Mouse (Mus musculus) cerebellum, postnatal 25 days (tissue): ENCODE data around the gene Sept12.

Experiments
- DNase-seq, 2 experiments: peaks; one replicate each; pipeline ENCODE4 v3.0.0; 2021; ENCODE audit warnings: mixed read lengths in 2 of 2

Gene Sept12

DNA sequence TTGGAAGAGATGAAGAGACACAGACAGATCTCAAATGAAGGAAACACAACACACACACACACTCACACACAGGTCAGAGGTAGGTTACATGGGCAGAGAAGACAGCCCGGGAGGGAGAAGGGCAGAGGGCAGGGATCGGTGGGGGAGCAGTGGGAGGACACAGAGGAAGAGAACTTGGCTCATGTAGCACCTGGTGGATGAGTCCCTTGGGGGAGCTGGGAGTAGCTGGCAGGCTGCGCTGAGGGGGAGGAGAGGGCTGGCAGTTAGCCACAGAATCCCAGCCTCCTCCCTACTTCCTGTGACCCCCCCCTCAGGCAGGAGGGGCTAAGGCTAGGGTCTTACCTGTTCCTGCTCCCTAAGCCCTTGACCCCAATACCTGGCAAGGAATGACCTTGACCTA is at the start of gene Sept12:
Gene Sept12, minus strand, starts transcription at position 300 of the 400 bp plus-strand sequence.
- no peak for DNase-seq

DNA sequence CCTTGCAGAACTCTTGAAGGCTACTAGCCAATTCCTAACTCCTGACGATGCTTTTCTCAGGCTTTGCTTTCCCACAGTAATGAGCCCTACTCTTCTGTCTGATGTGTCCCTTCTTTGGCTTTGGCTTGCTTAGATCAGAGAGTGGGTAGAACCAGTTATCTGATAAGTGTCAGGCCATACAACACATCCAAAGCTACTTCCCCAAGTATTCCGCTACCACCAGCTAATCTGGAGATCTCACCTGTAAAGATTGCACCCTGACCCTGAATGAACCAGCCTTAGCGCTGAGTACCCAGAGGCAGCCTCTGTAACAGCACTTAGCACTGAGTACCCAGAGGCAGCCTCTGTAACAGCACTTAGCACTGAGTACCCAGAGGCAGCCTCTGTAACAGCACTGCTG is 47.7 kb upstream of the Sept12 start:
- no peak for DNase-seq

DNA sequence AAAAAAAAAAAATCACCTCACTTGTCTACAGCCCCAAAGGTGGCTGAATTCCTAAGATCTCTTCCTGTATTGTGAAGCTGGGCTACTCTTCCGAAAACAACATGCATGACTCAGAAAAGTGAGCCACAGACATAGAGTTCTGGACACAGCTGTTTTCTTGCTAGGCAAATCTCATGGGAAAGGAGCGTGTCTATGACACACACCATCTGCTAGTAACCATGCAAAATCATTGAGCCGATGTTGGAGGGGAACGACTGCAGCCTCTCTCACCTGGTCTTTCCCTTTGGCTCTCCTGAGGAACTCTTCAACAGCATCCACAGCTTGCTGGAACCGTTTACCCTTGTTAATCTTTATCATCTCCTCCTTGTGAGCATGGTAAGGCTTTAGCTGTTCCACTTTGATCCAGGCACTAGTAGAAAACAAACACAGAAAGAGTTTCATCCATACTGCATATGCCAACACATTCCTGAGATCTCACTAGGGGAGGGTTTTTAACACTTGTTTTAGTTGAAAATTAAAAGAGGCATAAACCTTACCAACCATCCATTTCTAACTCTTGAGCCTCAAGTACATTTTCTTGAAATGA is 39.1 kb upstream of the Sept12 start:
- no peak for DNase-seq

DNA sequence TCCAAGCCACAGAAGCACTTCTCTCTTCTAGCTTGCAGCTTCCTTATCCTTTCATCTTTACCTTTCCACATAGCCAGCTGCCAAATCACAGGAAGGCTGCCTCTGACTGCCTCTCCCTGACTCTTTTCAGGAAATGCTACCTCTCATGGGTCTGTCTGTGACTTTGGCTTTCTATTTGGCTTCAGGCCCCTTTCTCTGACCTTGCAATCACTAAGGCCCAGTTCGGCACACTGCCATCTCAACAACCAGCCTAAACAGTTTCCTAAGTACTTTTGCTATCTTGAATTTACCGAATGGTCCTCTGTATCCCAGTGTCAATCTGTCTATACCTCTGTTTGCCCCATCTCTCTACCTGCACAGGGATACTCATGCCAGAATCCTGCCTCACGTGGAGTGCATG is 37.9 kb upstream of the Sept12 start:
- no peak for DNase-seq

DNA sequence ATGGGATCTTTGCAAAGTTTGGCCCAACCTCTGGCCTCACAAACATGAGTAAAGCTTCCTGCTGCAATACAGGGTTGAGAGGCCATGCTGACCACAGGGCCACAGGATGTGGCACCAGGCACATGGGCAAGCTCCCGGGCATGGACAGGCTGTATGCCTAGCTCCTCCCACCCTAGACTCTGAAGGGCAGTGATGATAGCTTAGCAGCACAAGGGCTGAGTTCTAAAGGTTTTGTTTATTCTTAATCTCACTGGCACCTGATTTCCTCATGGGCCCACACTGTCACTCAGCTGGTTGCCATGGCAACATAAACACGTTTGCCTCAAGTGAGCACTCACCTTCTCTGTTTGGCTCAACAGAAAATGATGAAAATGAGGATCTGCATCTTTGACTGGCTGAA is 32.2 kb upstream of the Sept12 start:
- no peak for DNase-seq

DNA sequence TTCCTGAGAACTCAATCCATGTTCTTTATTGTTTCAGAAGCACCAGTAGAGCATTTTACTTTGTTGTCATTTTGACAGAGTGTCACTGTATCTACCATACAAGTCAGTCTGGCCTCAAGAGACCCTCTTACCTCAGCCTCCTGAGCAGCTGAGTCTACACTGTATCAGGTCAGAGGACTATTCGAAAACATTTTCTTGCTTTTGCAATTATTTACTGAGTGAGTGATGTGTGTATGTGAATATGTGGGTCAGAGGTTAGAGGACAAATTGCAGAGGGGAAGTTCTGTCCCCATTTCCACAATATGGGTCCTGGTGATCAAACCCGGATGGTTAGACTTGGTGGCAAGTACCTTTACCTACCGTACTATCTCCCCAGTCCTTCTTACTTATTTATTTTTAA is 26.4 kb upstream of the Sept12 start:
- no peak for DNase-seq

DNA sequence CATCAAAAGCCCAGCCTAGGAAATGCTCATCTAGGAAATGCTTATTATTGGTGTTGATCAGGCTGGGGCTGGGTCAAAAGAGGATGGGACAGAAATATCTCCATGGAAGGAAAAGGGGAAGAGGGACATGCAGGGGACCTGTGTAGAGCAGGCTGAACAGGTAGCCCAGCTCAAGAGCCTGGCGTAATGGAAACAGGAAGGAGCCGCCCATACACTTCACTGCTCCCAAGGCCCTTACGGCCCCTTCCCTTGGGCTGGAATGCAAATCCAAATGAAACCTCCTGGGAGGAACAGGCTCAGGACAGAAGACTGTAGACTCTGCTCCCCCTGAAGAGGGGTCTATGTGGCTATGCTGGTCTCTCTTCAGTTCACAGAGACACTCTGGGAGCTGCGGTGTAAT is 16.9 kb upstream of the Sept12 start:
- no peak for DNase-seq

DNA sequence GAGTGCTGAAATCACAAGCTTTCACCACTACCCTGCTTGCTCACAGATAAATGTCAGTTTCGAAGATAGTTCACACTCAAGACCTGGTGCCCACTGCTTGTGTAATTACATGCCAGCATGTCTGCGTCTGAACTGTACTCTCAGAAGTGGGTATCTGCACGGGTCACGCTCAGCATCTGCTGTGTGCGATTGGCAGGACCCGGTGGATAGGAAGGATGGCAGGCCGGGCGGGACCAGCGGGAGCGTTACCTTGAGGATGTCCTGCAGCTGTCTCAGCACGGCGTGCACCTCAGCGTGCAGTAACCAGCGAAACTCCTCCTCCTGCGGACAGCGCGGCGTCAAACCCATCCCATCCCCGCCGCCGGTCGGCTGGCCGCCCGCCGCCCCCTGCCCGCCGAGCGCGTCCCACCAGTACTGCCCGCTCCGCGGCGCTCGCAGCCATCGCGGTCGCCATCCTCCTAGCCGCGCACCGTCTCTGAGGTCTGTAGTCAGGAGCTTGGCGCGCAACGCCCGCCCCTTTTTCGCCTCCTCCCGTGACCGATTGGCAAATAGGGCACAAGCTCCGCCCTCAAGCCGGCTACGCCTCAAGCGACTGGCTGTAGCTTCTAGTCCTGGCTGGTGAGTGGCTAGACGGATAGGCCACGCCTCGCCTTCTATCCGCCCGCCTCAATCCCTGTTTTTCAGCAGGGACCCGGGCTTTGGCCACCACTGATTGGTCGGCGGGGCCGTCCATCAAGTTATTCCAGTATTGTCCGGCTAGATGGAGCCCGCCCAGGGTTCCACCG is 15.6 kb upstream of the Sept12 start, which contains the start of gene Rogdi:
Gene Rogdi, minus strand, starts transcription at position 500 of the 785 bp plus-strand sequence.
- DNase-seq, result peak; percentile 97 to 99

DNA sequence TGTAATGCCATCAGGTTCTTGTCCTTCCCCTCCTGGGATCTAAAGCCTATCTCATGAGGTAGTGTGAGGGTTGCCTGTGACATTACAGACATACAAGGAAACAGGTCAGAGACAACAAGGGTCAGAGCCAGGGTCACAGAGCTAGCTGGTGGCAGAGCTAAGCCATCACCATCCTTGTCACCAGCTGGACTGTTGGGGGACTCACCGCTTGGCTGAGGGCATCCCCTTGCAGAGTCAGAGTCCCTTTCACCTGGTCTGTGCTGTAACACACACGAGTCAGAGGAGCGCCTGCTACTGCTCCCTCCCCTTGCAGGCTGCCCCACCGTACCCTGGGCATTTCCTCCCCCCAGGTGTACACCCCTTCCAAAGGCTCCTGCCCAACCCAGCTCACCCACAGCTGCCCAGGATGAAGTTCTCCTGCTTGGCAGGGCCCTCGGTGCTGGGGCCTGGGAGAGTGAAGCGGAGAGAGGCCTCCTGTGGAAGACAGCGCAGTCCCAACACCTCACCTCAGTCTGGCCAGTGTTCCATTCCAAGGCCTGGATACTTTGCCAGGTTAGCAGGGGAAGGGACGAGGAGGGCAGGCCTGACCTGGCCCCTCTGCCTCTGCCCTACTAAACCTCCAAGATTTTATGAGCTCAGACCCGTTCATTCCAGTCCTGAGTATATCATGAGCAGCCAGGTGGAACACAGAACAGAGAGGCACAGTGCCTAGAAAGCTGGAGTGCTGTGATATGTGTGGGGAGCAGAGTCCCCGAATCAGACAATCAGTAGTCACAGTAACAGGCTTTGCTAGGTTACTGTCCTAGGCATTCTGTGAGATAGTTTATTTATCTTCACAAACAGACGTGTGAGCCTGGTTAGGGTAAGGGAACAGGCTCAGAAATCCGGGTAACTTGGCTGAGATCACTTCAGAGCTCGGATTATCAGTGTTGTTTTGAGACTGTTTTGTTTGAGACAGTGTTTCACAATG is 14.7 kb upstream of the Sept12 start:
- DNase-seq, result peak; percentile 47

DNA sequence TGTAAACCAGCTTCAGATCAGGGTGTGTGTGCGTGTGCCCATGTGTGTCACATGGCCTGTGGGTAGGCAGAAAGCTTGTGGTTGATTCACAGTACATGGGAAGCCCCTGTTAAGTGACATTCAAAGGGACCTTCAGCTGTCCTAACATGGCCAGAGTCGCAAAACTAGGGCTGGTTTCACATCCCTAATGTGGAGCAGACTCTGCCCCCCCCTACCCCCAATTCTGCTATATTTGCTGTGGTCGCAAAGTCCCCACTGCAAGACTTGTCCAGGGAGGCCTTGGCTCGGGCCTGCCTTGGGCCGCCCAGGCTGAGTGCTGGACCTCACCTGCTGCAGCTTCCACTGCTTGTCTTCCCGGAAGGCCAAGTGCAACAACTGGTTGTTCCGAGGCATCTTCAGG is 13.6 kb upstream of the Sept12 start:
- DNase-seq, result no peak

DNA sequence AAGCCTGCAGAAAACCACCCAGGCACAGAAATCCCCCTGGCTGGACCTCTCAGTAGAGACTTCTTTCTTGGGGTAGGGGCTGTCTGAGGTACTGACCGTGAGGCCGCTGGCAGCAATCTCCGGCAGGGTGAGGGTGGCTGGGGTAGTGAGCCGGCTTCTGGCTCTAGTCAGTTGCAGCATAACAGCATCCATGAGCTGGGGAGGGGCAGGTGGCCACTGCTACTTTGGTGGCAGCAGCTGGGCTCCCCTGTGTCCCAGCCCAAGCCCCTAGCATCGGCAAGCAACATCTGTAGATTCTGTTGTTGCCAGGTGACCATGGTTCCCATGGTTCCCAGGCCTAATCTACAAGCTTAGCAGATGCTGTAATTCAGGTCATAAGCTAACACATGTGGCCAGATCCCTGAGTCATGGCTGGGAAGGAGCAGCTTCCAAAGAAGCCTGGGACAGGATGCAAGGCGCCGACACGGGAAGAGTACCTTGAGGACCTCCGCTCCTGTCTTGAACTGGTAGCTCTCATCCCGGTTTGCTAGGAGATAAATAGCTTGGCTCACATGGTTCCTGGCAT is 12.8 kb upstream of the Sept12 start:
- DNase-seq, result no peak

DNA sequence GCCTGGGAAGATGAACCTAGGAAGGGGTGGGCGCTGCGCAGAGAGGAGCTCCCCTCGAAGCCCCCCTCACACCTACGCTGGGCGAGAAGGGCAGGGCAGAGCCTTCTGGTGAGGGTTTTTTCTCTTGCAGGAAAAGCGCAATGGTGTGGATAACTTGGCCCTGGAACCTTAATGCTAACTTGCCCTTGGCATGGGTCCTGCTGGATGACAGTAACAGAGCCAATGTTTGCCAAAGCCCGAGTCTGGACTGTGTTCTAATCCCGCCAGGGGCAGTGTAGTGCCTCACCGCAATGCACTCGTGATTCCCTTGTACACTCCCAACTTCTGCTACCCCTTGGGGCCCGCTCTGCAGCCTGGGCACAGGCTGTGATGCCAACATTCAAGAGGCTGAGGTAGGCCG is 10.4 kb upstream of the Sept12 start:
- DNase-seq, result peak in 1 of 2 experiments; percentile 38

DNA sequence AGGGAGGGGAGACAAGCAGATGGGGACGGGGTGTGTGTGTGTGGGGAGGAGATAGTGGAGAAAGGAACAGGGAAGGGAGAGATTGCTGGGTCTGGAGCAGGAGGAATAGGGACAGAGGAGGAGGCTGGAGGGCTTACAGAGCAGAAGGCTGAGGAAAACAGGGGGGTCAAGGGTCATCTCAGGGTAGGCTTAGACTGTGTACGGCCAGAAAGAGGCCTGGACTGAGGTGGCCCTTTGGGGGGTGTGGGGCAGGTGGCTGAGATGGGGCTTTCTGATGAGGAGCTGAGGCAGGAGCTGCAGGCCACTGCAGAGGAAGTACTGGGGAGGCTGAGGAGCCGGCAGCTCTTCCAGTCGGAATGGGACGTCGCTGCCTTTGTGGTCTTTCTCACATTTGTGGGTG is 9.8 kb upstream of the Sept12 start:
- DNase-seq, result no peak

DNA sequence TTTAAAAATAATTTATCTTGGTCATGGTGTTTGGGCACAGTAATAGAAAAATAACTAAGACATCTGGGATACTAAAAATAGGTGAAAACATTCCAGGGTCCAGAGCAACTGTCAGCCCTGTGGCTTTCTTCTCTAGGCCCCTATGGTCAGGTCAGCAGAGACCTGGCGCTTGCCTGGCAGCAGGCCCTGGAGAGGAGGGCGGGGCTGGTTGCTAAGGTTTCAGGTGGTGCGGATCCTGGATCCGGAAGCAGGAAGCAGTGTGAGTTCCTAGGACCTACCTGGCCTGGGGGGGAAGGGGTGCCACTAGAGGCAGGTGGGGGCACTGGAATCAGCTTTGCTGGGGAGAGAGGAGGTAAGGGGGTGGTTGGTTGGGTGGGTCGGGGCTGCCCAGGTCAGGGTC is 9.4 kb upstream of the Sept12 start, which contains the start of gene Smim22:
Gene Smim22, plus strand, starts transcription at position 222 of the 400 bp plus-strand sequence.
- no peak for DNase-seq

DNA sequence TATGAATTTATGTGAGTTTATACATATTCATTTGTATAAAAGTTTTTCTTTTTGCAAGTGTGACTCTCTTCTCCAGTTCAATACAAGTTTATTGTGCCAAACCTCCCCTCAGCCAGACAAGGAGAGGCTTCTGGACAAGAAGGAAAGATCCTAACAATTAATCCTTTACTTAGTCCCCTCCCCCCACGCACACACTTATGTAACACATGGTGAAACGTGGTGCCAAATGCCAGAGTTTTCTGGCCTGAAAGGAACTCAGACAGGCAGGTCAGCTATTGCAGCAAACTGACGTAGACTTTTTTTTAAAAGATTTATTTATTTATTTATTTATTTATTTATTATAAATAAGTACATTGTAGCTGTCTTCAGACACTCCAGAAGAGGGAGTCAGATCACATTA is 3.0 kb upstream of the Sept12 start:
- DNase-seq, result no peak

DNA sequence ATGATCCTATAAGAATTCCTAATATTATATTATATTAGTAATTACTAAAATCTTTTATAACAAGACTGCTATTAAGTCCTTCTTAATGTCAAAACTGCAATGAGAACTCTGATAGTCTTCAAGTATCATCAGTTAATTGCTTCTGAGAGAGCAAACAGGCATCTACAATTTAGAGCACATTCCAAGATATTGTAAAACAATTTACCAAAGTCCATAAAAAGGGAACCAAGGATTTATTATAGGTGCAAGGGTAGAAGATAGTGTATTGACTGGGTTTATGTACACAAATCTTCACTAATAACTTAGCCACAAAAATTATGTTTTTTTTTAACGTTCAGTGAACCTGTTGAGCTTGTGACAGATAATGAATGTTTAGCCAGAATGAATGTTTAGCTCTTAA is 1.3 kb upstream of the Sept12 start:
- DNase-seq, result no peak

DNA sequence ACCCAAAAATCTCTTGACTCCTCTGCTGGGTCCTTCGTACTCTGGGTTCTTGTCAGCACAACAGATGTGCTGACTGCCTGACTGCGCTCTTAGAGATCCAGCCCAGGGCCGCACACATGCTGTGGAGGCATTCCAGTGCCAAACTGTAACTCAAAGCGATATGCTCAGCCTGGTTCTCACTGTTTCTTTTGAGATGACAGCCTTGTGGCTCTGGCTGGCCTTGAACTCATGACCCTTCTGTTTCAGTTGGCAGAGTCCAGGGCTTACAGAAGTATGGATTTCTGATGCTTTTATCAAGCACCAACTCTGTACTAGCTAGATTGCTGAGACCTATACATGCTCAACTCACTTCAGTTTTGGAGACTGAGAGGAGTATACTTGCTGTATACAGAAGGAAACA is 4.4 kb downstream of the Sept12 start:
- no peak for DNase-seq

DNA sequence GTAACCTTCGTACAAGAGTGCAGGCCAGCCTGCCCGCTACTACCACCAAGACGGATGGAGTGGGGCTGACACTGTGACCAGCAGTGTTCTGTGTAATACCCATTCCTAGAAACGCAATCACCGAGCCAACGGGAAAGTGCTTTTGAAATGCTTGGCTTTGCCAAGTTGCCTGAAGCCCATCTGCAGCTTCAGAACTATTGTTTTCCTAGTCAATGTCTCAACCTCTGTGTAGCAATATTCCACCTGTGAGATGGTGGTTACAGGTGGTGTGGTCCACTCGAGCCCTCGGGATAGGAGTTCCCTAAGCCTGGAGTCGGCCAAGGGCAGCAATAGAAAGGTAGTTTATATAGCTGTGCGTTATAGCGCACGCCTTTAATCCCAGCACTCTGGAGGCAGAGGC is 12.9 kb downstream of the Sept12 start:
- no peak for DNase-seq

DNA sequence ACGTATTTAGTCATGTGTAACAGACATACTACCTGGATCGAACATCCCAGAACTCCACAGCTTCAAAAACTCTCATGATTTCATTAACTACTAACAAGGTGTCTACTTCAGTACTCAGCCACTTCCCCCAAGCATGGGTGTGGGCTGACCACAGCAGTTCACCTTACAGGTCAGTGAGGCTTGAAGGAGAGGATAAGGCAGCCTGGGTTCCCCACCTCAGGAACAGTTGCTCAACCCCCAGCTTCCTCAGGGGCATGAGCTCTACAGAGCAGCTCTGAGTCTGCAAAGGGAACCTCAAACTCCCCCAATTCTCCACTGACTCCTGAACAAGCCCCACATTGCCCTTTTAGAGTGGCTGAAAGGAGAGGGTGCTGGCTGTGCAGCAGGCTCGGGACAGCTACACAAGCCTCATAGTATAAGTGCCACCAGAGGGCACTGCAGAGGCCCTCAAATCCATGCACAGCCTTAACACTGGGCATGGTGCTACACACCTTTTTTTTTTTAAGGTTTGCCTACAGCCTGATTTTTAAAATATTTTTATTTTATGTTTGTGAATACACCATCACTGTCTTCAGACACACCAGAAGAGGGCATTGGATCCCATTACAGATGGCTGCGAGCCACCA is 17.8 kb downstream of the Sept12 start:
- DNase-seq, result peak; percentile 32 to 60

DNA sequence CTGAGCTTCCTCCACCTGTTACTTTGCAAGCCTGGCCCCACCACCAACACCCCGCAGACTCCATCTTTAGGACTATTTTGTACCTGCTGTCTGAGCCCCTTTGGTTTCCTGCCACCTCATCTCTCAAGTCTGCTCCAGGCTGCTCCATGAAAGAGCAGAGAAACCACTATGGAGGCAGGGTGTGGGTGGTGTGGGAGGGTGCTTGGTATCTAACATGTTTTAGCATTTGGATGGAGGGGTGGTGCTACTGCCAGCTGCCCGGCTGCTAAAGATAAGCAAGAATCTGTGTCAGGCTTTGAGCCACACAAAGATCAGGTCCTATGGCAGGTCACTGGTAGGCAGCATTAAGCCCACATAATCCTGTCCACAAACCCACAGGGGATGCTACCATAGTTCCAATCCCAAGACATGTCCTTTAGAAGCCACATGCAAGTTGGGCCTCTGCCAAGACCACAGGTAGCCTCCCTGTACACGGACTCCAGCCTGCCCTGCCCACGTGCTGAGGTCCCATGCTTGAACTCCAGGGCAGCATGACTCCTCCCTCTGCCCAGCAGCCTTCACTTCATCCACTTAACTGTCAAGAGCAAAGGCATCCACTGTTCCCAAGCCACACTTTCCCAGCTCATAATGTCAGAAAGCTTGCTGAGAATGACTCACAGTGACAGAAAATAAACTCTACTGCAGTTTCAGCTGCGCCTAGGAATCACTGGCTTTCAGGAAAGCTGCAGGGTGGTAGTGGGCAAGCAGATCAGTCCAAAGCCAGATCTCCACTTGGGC is 19.2 kb downstream of the Sept12 start:
- no peak for DNase-seq

DNA sequence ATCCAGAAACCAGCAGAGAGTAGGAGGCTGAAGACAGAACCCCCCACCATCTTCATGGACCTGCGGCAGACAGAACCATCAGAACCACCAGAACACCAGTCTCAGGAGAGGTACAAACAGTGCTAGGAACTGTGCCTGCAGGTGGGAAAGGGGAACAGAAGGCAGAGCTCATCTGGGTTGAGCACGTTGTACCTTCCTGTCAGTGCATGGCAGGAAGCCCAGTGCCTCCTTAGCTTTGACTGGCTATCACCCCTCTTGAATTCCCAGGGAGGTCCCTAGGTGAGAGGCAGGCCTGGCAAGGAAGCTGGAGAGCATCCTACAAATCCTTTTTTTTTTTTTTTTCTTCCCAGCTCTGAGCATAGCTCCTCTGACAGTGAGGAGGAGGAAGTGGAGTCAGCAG is 21.5 kb downstream of the Sept12 start:
- DNase-seq, result peak; percentile 69 to 77

DNA sequence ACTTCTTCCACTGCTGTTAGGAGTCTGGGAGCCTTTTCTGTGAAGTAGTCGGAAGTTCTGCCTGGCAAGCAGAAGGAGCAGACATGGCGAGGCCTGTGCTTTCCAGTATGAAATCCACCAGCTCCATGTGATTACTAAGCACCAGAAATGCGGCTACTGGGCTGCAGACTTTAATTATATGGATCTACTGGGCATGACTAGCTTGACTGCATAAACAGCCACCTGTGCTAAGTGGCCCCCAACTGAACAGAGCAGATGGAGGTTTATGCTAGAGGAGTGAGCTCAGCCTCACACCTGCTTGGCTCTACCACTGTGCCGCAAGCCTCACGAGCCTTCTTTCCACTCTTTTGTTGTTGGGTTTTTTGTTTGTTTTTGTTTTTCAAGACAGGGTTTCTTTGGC is 23.1 kb downstream of the Sept12 start:
- peak; percentile 62 to 70 for DNase-seq
